Mouse (Mus musculus) T-helper 2 cell (primary cell): Measurements from ENCODE around the gene Myl12a.

Experiments used
- in situ Hi-C: fragments of 300-600 bp; cut with MboI, MseI; formaldehyde crosslinking; loops from one replicate; pipeline ENCODE4 v1.15.1; 2025; ENCODE audit warnings: high pct_unique_total_duplicates

Myl12a gene

GRCm38 (mm10) chr17:71002744-71003094, at the start of gene Myl12a:
Myl12a (minus strand) TSS chr17:71002878.
- in situ Hi-C loops: no loop called here

GRCm38 (mm10) chr17:71049292-71049691, 46.6 kb upstream of the Myl12a start:
- in situ Hi-C loops: no loop called here

DNA sequence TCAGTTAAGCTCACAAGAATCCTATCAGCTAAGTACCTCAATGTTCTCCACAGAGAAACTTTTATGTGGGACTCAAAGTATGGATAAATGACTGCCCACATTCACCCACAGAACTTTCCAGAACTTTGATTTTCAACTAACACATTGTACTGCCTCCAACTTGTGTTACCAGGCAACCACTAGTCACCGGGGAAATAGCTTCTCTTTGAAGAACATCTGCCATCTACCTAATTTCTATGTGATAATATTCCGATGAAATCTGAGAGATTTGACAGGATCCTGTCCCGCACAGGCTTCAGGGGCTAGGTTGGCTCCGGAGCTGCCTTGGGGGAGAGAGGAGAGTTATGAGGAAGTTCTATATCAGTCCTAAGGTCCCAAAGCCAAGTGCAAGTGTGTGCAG, 44.2 kb upstream of the Myl12a start:
- in situ Hi-C loops: no loop called here

DNA sequence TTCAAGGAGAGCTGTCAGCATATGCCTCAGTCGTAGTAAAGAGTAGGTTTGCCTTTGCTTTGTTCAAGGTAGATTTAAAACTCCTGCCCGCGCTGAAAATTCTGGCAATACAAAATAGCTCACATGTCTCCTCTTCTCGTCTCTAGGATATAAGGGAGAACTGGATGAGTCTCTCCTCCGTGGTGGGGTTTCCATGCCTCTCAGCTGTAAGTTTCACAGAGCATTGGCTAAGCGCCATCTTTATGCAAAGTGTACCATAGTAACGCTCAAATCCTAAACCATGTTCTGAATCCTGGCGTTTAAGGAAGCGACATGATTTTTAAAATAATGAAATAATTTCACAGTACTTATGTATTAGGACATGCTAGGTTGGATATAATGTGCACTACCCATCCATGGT, 42.9 kb upstream of the Myl12a start:
- in situ Hi-C loops: no loop called here

DNA sequence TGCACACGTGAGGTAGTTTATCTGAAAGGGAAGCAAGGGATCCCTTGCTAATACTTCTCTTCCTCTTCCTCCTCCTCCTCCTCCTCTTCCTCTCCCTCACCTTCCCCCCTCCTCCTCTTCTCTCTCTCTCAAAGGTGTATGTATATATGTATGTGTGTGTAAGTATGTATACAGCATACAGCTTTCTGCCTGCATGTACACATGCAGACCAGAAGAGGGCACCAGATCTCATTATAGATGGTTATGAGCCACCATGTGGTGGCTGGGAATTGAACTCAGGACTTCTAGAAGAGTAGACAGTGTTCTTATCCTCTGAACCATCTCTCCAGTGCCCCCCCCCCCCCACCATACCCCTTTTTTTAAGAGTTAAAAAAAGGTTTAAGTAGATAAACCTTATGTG, 40.0 kb upstream of the Myl12a start:
- in situ Hi-C loops: no loop called here

- in situ Hi-C loops: no loop called here
Measured at GRCm38 (mm10) chr17:71040582-71040880, 37.9 kb upstream of the Myl12a start.

DNA sequence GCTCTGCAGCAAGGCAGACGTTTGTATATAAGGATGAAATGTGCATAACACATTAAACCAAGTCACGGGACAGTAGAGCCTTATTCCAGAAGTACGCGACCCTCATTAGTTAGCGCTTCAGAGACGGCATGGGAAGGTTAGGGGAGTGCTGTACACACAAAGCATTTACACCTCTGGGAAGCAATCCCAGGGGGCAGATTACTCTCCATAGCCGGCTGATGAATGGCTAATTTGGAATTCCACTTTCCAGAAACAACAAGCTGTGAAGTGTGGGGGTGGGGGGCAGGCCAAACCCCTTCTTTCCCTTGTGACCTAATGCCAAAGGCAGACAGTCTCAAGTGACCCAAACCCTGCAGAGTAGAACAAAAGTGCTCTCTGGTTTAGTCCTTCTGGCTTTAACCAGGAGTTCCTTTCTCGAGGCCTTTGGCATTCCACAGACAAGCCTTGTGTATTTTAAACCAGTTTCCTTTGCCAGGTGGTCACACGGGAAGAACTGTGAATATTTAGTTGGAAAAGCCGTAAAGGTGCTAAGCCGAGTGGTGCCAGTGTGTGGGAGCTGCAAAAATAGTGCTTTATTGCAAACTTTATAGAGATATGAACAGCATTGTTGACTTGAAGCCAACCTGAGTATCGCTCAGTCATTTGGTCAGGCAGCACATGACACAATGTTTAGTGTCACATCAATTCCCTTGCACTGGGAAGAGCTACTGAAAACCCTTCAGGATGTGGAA, 37.3 kb upstream of the Myl12a start:
- in situ Hi-C loops: no loop called here

GRCm38 (mm10) chr17:71038812-71039211, 36.1 kb upstream of the Myl12a start:
- in situ Hi-C loops: no loop called here

DNA sequence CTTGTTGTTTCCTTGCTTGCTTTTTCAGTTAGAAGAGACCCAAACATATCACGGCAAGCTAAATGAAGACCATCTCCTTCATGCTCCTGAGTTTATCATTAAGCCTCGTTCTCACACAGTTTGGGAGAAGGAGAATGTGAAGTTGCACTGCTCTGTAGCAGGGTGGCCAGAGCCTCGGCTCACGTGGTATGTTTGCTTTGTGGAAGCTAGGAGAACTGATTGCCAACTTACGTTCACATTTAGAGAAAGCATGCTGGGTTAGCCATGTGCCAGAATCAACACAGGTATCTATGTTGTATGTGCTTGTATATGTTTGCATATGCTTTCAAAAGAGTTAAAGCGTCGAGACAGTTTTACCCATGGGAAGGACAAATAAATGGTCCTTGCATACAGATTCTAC, 34.5 kb upstream of the Myl12a start:
- in situ Hi-C loops: no loop called here

DNA sequence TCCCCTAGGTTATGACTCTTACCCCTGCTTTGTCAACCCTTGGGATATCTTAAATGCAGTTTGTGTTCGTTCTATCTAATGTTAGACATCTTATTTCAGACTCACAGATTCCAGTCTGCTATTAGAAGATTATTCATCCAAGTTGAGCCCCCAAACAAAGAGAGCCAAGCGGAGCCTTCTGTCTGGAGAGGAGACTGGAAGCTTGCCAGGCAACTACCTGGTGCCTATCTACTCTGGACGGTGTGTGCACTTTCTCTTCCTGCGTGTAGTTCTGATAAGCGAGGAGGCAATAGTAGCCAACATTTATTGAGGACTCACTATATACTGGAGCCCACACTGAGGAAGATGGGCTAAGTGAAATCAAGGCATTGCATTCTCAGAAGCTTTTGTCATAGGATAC, 31.8 kb upstream of the Myl12a start:
- in situ Hi-C loops: no loop called here

DNA sequence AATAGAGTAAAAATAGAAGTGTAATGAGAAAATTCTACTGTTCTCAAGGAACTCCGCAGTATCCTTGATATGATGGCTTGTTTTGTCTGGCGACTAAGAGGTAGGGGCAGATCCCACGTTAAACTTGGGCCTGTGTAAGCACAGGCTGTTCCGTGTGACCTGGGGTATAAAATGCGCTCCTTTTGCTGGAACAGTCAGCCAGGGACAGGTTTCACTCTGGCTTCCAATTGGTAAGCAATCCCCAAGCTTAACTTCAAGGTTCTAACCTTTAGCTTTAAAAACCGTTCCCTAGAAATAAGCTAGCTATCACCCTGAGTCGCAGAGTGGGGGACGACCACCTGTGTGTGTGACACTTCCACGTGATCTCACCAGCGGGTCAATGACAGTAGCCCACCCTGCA, 30.0 kb upstream of the Myl12a start:
- in situ Hi-C loops: no loop called here

DNA sequence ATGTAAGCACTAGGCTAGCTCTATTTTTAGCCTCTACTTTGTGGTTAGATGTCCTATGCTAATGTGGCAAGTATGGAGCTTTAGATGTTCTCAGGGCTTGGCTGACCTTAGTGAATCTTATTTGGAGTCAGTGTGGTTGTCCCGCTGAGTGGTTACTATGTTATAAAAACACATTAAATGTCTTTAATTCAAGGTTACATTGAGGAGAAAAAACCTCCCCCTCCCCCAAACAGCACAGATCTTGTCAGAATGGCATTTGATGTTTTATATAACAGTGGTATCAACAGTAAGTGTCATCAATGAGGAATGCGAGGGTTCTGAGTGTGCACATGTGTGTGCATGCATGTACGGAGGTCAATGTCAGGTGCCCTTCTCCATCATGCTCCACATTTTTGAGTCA, 24.5 kb upstream of the Myl12a start:
- in situ Hi-C loops: no loop called here

DNA sequence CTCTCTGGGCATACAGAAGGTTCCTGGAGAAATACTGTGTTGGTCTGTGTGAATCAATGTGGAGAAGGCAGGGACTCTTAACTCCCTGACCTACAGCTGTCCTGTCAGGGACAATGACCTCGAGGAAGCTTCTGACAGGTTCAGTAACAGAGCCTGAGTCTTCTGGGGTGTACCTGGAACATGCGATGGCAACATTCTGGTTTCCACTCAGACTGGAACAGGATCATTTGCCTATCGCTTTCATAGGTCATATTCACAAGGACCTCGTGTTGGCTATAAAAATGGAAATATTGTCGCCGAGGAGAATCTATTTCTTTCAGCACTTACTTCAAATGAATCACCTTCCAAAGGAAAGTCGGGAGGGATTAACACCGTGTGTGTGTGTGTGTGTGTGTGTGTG, 23.2 kb upstream of the Myl12a start:
- in situ Hi-C loops: no loop called here

DNA sequence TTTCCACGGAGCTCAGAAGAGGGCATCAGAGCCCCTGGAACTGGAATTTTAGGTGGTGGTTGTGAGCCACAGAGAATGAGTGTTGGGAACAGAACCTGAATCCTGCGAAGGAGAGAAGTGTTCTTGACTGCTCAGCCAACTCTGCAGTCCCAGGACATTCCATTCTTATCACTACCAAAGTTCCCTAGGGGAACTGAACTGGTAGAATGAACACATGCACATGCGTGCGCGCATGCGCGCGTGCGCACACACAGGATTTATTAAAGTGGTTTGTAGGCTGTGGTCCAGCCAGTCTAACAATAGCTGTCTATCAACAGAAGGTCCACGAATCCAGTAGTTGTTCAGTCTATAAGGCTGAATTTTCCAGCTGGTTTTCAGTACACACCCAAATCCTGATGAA, 21.4 kb upstream of the Myl12a start:
- in situ Hi-C loops: no loop called here

DNA sequence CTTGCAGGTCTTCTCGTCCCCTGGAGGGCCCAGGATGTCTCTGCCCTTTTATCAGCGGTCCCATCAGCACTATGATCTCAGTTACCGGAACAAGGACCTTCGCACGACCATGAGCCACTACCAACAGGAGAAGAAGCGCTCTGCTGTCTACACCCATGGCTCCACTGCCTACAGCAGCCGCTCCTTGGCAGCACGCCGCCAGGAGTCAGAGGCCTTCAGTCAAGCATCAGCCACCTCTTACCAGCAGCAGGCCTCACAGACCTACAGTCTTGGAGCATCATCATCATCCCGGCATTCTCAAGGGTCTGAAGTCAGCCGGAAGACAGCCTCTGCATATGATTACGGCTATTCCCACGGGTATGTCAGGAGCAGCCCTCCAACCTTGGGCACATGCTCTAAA, 20.2 kb upstream of the Myl12a start:
- in situ Hi-C loops: no loop called here

GRCm38 (mm10) chr17:71019860-71020259, 17.2 kb upstream of the Myl12a start:
- in situ Hi-C loops: no loop called here

DNA sequence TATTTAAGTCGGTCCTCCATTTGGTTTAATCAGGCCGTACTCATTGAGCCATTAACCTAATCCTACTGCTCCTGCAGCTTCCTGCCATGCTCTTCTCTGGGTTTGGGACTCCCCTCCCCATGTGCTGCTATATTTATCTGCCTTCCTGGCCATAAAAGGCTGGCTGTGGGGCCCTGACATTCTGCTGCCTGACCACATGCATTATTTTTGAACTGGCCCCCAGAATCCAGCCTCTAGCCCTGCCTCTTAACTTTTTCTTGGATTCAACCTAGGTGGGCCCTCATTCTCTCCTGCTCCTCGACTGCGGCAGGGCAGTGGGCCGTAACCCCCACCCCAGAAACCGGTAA, 16.6 kb upstream of the Myl12a start:
- in situ Hi-C loops: no loop called here

DNA sequence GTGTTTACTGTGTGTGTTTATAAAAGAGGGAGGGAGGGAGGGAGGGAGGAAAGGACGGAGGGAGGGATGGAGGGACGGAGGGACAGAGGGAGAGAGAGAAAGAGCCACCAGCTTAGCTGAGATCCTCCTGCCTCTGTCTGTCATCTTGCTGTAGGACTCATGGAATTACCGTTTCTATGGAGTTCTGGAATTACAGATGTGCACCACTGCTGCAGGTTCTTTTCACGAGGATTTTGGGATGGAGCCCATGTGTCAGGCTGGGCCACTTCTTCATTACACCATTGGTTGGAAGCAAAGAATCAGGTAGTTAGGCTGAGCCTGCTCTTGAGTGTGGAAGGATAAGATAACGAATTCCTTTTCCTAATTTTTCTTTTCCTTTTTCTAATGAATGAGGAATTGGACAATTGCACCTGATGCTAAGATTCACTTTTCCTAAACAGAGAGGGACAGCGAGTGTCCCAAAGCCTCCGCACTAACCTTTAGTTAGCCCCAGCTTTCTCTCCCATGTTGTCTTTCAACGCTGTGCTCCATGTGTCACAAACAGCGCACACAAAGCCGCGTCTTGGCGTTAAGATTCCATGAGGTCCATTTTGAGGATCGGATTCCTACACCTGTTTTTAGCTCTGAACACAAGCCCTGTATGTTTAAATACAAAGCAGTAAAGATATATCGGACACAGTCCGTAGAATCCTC, 16.1 kb upstream of the Myl12a start:
- in situ Hi-C loops: no loop called here

DNA sequence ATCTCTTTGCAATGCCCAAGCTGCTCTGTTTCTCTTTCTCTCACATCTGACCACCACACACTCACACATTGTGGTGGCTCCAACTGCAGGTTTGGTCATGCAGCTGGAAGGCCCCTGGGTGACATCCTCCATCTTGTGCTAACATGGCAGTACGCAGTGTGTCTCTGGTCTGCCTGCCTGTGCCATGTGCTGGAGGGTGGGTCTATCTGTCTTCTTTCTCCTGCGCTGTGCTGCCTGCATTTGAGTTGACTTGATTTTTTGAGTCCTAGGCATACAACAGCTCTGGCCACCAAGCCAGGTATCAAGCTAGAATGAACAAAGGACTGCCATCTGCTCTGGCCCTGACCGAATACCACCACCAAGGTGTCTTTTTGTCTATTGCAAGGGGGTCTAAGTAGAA, 15.5 kb upstream of the Myl12a start:
- in situ Hi-C loops: no loop called here

- in situ Hi-C loops: no loop called here
Measured at GRCm38 (mm10) chr17:71017457-71017998, 14.8 kb upstream of the Myl12a start.

- in situ Hi-C loops: no loop called here
Measured at GRCm38 (mm10) chr17:71014911-71015310, 12.2 kb upstream of the Myl12a start.

- in situ Hi-C loops: no loop called here
Measured at GRCm38 (mm10) chr17:71013105-71013504, 10.4 kb upstream of the Myl12a start.

GRCm38 (mm10) chr17:71011931-71012662, 9.4 kb upstream of the Myl12a start:
- in situ Hi-C loops: no loop called here
